Mouse (Mus musculus): ENCODE data around the gene Nxn. TPM values are rescaled to one million over a fixed set of nuclear protein-coding genes. Genes with fewer than 3 reads are reported as not detected.

The Nxn gene
- polyA plus RNA-seq, 1 experiment from 2014 or later = 12.0 TPM

DNA sequence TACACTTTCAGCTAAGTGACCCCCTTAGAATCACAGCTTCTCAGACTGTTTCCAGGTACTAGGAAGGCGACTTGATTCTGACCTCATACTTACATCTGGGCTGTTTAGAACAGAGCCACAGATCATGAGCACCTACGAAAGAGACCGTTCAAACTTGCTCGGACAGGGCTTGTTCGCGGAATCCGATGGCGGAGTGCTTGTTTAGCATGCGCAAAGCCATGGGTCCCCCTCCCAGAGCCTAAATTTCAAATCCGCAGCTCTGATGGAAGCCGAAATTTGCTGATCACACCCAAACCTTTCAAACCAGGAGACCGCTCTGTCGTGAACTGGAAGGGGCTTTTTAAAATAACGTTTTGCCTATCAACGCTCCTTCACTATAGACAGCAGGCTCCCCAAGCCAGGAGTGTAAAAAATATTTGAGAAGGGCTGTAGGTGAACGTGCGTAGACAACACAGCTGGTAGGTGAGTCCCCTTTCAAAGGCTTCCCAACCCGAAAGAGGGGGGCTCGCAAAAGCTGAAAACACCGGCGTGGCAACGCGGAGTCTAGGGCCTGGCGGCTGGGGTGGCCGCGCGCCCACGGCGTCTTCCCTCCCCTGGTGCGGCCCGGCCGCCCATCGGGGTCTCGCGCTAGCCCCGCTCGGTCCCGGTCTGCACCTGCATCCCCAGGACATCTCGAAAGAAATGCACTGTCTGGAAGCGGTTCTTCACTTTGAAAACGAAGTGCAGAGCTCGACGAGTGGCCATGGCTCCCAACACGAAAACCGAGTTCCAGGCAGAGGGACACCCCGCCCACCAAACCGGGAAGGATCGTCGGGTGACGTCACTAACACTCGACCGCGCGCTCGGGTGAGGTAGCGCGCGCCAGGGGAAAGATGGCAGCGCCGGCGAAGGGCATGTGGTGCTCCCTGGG, 155.8 kb downstream of the Nxn start, which contains the start of the genes Mrm3 and Glod4:
Gene Mrm3, plus strand, starts transcription at position 815 of the 910 bp plus-strand sequence.
Gene Glod4, minus strand, starts transcription at position 825 of the 910 bp plus-strand sequence.
- Histone ChIP-seq H3K9ac (ENCODE audit: low read depth, low read length) (peak within 1 kb of the TSS; percentile 81), H3K36me3 (ENCODE audit: control insufficient read depth, insufficient read depth, low read length) (peaks cover 8% of the 10 kb centered on the region; the same call in 1 of the 2 replicates), H3K27me3 (replicated peaks; ENCODE audit: control insufficient read depth, insufficient read depth, low read length) (no peaks in the 10 kb centered on the region), H3K4me3 (ENCODE audit: low read depth, low read length) (peak within 1 kb of the TSS; percentile 86), H3K4me1 (replicated peaks; ENCODE audit: control insufficient read depth, insufficient read depth, low read length) (peaks cover 8% of the 10 kb centered on the region), H3K9me3 (ENCODE audit: control insufficient read depth, low read length) (no peaks in the 10 kb centered on the region), H3K27ac (ENCODE audit: low read depth, low read length) (peak within 1 kb of the TSS; percentile 40; the same call in 1 of the 2 replicates), H3K4me2 (peak within 1 kb of the TSS; percentile 95)
- WGBS = under 1% methylated on average over 61 of the region's 61 CpGs
- DNase-seq (ENCODE audit: low spot score) (peak; percentile 96), ATAC-seq (replicated peaks; ENCODE audit: low FRiP score) (peak; percentile 85)

DNA sequence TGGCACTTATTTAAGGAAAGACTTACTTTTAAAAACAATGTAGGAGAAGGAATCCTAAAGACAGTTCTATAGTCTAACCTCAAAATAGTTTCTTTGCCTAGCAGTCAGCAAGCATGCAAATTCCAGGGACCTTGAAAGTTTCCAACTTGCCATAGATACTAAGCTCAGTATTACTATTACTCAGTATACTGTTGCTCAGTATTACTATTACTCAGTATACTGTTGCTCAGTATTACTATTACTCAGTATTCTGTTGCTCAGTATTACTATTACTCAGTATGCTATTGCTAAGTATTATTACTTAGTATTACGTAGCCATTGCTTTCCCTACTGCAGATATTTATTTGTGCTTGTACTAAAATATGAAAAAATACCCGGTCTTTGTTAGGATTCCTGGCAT, 159.2 kb downstream of the Nxn start:
- DNase-seq (ENCODE audit: low spot score) (no peak), ATAC-seq (replicated peaks; ENCODE audit: low FRiP score) (no peak)
- Histone ChIP-seq H3K27me3 (replicated peaks; ENCODE audit: control insufficient read depth, insufficient read depth, low read length) (no peaks in the 10 kb centered on the region), H3K27ac (ENCODE audit: low read depth, low read length) (no peak overlapping the region), H3K9ac (ENCODE audit: low read depth, low read length) (no peak overlapping the region), H3K36me3 (ENCODE audit: control insufficient read depth, insufficient read depth, low read length) (peaks cover 10% of the 10 kb centered on the region; the same call in 1 of the 2 replicates), H3K4me1 (replicated peaks; ENCODE audit: control insufficient read depth, insufficient read depth, low read length) (peaks cover 8% of the 10 kb centered on the region), H3K4me2 (no peak overlapping the region), H3K9me3 (ENCODE audit: control insufficient read depth, low read length) (no peaks in the 10 kb centered on the region), H3K4me3 (ENCODE audit: low read depth, low read length) (no peak overlapping the region)
- 92% methylated on average over 2 of the region's 2 CpGs for WGBS

DNA sequence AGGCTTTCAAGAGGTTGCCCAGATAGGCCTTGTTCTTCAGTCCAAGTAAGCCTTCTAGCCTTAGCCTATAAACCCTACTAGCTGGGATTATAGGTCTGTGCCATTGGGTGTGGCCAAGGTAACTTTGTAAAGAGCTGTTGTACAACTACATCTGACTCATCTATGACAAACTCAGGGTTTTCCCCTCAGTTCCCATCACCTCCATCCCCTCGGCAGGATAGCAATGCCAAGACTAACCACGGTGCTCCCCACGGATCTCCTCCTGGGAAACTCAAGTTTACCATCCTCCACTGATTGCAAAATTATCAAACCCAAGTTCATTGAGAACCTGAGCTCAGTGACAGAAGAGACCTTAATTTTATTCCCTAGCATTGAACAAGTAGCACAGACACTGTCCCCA, 162.8 kb downstream of the Nxn start:
- H3K4me3 ChIP-seq (ENCODE audit: low read depth, low read length) = no peak overlapping the region
- ATAC-seq (replicated peaks; ENCODE audit: low FRiP score) (no peak), DNase-seq (ENCODE audit: low spot score) (no peak)
- H3K36me3 ChIP-seq (ENCODE audit: control insufficient read depth, insufficient read depth, low read length) = peaks cover 22% of the 10 kb centered on the region
- no peak overlapping the region for H3K9ac ChIP-seq (ENCODE audit: low read depth, low read length)
- no peaks in the 10 kb centered on the region for H3K9me3 ChIP-seq (ENCODE audit: control insufficient read depth, low read length)
- WGBS = 93% methylated on average over 3 of the region's 3 CpGs
- H3K4me2 ChIP-seq = no peak overlapping the region
- no peaks in the 10 kb centered on the region for H3K4me1 ChIP-seq (replicated peaks; ENCODE audit: control insufficient read depth, insufficient read depth, low read length)
- no peaks in the 10 kb centered on the region for H3K27me3 ChIP-seq (replicated peaks; ENCODE audit: control insufficient read depth, insufficient read depth, low read length)
- no peak overlapping the region for H3K27ac ChIP-seq (ENCODE audit: low read depth, low read length)

DNA sequence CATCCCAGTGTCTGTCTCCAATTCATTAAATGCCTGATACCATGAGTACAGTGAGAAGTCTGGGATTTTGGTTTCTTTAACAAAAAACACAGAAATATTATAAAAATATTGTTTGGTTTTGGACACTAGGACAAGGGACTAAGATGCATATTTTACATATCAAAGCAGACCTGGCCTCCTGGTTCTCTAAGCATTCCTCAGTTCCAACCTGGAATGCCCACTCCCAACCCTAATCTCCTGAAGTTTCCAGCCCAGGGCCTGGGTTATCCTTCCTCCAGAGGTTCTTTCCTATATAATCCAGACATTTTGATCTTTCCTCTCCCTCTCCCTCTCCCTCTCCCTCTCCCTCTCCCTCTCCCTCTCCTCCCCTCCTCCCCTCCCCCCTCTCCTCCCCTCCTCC, 173.9 kb downstream of the Nxn start:
- H3K36me3 ChIP-seq (ENCODE audit: control insufficient read depth, insufficient read depth, low read length) = peaks cover 11% of the 10 kb centered on the region; the same call in 1 of the 2 replicates
- no peak for DNase-seq (ENCODE audit: low spot score)
- no peak overlapping the region for H3K27ac ChIP-seq (ENCODE audit: low read depth, low read length)
- no peaks in the 10 kb centered on the region for H3K9me3 ChIP-seq (ENCODE audit: control insufficient read depth, low read length)
- no peak overlapping the region for H3K4me3 ChIP-seq (ENCODE audit: low read depth, low read length)
- H3K4me1 ChIP-seq (replicated peaks; ENCODE audit: control insufficient read depth, insufficient read depth, low read length) = no peaks in the 10 kb centered on the region
- H3K9ac ChIP-seq (ENCODE audit: low read depth, low read length) = no peak overlapping the region
- no peaks in the 10 kb centered on the region for H3K27me3 ChIP-seq (replicated peaks; ENCODE audit: control insufficient read depth, insufficient read depth, low read length)
- no peak overlapping the region for H3K4me2 ChIP-seq
- ATAC-seq (replicated peaks; ENCODE audit: low FRiP score) = no peak

DNA sequence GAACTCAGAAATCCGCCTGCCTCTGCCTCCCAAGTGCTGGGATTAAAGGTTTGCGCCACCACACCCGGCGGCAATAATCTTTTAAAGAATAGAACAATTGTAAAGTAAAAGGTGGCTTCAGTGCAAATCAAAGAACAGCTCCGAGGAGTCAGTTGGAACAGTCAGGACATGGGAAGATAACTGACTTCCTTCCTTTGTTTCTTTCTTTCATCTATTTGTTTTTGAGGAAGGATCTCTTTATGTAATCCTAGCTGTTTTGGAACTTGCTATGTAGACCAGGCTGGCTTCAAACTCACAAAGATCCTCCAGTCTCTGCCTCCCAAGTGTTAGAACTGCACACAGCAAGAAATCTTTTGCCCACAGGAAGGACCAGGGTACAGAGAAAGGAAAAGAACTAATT, 174.3 kb downstream of the Nxn start:
- 92% methylated on average over 5 of the region's 5 CpGs for WGBS
- Histone ChIP-seq H3K27me3 (replicated peaks; ENCODE audit: control insufficient read depth, insufficient read depth, low read length) (no peaks in the 10 kb centered on the region), H3K36me3 (ENCODE audit: control insufficient read depth, insufficient read depth, low read length) (peaks cover 13% of the 10 kb centered on the region; the same call in 1 of the 2 replicates), H3K9me3 (ENCODE audit: control insufficient read depth, low read length) (no peaks in the 10 kb centered on the region), H3K4me2 (no peak overlapping the region), H3K9ac (ENCODE audit: low read depth, low read length) (no peak overlapping the region), H3K27ac (ENCODE audit: low read depth, low read length) (no peak overlapping the region), H3K4me3 (ENCODE audit: low read depth, low read length) (no peak overlapping the region), H3K4me1 (replicated peaks; ENCODE audit: control insufficient read depth, insufficient read depth, low read length) (no peaks in the 10 kb centered on the region)
- ATAC-seq (replicated peaks; ENCODE audit: low FRiP score) (no peak), DNase-seq (ENCODE audit: low spot score) (no peak)

DNA sequence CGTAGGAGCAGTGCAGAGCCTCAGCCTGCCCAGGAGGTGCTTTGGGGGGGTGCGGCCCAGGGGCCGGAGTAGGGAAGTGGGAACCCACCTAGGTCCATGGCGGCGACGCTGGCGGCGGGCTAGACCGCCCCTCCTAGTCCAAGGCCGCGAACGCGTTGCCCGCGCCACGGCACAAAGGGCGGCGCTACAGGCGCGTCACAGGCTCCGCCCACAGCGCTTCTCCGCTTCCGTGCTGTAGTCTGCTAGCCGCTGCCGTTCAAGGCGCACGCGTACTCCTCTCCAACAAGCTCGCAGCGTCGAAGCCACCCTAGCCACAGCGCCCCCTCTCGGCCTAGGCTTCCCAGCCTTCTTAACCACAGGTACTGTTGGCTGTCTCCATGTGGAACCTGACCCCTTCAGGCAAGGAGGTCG, 181.5 kb downstream of the Nxn start, which contains the start of the genes Dbil5 and Gemin4:
Gene Dbil5, plus strand, starts transcription at position 219 of the 411 bp plus-strand sequence.
Gene Gemin4, minus strand, starts transcription at position 275 of the 411 bp plus-strand sequence.
- peak within 1 kb of the TSS; percentile 68 for H3K4me3 ChIP-seq (ENCODE audit: low read depth, low read length)
- DNase-seq (ENCODE audit: low spot score) (peak; percentile 96), ATAC-seq (replicated peaks; ENCODE audit: low FRiP score) (peak; percentile 98)
- WGBS = under 1% methylated on average over 35 of the region's 35 CpGs
- peak within 1 kb of the TSS; percentile 64 for H3K27ac ChIP-seq (ENCODE audit: low read depth, low read length)
- peak within 1 kb of the TSS; percentile 84 for H3K4me2 ChIP-seq
- peaks cover 14% of the 10 kb centered on the region for H3K4me1 ChIP-seq (replicated peaks; ENCODE audit: control insufficient read depth, insufficient read depth, low read length)
- no peaks in the 10 kb centered on the region for H3K27me3 ChIP-seq (replicated peaks; ENCODE audit: control insufficient read depth, insufficient read depth, low read length)
- peaks cover 27% of the 10 kb centered on the region; the same call in 1 of the 2 replicates for H3K36me3 ChIP-seq (ENCODE audit: control insufficient read depth, insufficient read depth, low read length)
- peak within 1 kb of the TSS; percentile 89 for H3K9ac ChIP-seq (ENCODE audit: low read depth, low read length)
- no peaks in the 10 kb centered on the region for H3K9me3 ChIP-seq (ENCODE audit: control insufficient read depth, low read length)

DNA sequence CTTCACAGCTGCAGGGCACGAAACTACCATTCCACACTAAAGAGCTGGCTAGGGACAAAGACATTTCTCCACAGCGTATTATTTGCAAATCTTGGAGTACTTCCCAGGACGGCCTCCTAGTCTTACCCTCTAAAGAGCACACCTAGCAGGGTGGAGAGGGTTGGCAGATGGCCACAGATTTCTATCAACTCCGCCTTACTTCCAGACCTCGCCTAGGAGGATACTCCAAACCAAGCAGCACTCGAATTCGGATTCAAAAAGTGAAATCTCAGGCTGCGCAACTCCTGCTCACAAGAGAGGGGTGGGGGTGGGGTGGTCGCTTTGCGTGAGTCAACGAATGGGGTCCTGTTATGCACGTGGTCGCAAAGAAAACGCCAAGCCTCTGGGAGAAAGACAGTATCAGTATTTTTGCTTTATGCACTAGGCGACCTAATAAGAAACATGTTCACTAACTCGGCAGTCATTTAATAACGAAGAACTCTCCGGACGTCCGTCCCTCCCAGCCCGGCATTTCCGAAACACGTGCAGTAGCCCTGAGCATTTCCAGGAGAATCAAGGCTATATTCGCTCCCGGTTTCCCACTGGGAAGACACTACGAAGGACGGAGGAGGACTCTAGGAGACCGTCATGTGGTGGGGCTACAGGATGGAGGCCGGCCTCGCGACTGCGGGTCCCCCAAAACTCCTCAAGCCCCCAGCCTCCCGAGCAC, 182.1 kb downstream of the Nxn start:
- WGBS = 3% methylated on average over 33 of the region's 33 CpGs
- peak; percentile 57 for DNase-seq (ENCODE audit: low spot score)

DNA sequence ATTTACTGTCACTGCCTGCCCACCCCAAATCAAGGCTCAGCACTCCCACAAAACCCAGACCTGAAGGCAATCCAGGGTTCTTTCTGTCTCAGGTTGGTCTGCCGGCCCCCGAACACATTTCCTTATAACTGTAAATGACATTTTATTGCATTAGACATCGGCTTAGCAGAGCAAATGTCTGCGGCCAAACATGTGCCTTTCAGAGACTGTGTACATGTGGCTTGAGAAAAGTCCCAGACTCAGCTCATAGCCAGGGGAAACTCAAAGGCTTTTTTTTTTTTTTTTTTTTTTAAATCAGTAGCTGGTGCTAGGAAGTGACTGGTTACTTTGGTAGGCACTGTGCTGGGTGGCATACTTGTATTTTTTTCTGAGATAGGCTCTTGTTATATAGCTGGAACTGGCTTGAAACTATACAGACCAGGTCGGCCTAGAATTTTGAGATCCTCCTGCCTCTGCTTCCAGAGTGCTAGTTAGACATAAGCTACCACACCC, 182.8 kb downstream of the Nxn start:
- WGBS = 82% methylated on average over 5 of the region's 5 CpGs
- Histone ChIP-seq H3K9me3 (ENCODE audit: control insufficient read depth, low read length) (no peaks in the 10 kb centered on the region), H3K4me3 (ENCODE audit: low read depth, low read length) (peak overlapping the region; percentile 68), H3K36me3 (ENCODE audit: control insufficient read depth, insufficient read depth, low read length) (peaks cover 24% of the 10 kb centered on the region; the same call in 1 of the 2 replicates), H3K9ac (ENCODE audit: low read depth, low read length) (peak overlapping the region; percentile 89), H3K27me3 (replicated peaks; ENCODE audit: control insufficient read depth, insufficient read depth, low read length) (no peaks in the 10 kb centered on the region), H3K4me1 (replicated peaks; ENCODE audit: control insufficient read depth, insufficient read depth, low read length) (peaks cover 14% of the 10 kb centered on the region), H3K27ac (ENCODE audit: low read depth, low read length) (no peak overlapping the region; the same call in 1 of the 2 replicates), H3K4me2 (peak overlapping the region; percentile 84)
- ATAC-seq (replicated peaks; ENCODE audit: low FRiP score) = no peak
- DNase-seq (ENCODE audit: low spot score) = no peak

More for the DNA sequence above, 182.1 kb downstream of the Nxn start:
- peaks cover 25% of the 10 kb centered on the region; the same call in 1 of the 2 replicates for H3K36me3 ChIP-seq (ENCODE audit: control insufficient read depth, insufficient read depth, low read length)
- H3K4me2 ChIP-seq = peak overlapping the region; percentile 84
- peak overlapping the region; percentile 64 for H3K27ac ChIP-seq (ENCODE audit: low read depth, low read length)
- H3K4me1 ChIP-seq (replicated peaks; ENCODE audit: control insufficient read depth, insufficient read depth, low read length) = peaks cover 14% of the 10 kb centered on the region
- H3K27me3 ChIP-seq (replicated peaks; ENCODE audit: control insufficient read depth, insufficient read depth, low read length) = no peaks in the 10 kb centered on the region
- peak; percentile 3 for ATAC-seq (replicated peaks; ENCODE audit: low FRiP score)
- peak overlapping the region; percentile 68 for H3K4me3 ChIP-seq (ENCODE audit: low read depth, low read length)
- H3K9ac ChIP-seq (ENCODE audit: low read depth, low read length) = peak overlapping the region; percentile 89
- H3K9me3 ChIP-seq (ENCODE audit: control insufficient read depth, low read length) = no peaks in the 10 kb centered on the region
